Mouse (Mus musculus): ENCODE results near the gene Stpg3.
"Not testable (repeated sequence)": the region's sequence is repeated elsewhere in the genome, so short reads cannot be mapped to it uniquely, and the experiment has no call there.

Gene Stpg3

DNA sequence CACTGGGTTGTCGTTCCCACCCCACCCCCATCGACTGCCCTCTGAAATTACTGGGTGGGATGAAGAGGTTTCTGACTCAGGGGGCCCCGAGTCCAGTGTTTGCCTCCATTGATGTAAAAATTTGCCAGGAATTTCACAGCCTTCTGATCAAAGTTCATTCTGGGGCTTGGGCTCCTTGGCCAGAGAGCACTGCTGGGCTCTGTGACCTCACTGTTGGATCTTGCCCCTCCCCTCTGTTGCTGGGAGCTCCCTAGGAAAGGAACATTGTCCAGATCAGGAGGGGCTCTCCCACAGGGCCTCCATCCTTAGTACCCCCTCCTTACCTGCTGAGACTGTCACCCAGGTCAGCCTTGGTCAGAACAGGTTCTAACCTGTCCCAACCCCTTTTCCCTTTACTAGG is at the start of gene Stpg3:
TSS of gene Stpg3 (minus strand) at position 194 of the 400 bp plus-strand sequence.
- DNase-seq (ENCODE audit: low spot score): no peak

- DNase-seq (ENCODE audit: low spot score): no peak
Observed at GRCm38 (mm10) chr2:25263623-25264285, 49.3 kb upstream of the Stpg3 start.

GRCm38 (mm10) chr2:25262795-25263622 is 48.6 kb upstream of the Stpg3 start:
- DNase-seq (ENCODE audit: low spot score): no peak

DNA sequence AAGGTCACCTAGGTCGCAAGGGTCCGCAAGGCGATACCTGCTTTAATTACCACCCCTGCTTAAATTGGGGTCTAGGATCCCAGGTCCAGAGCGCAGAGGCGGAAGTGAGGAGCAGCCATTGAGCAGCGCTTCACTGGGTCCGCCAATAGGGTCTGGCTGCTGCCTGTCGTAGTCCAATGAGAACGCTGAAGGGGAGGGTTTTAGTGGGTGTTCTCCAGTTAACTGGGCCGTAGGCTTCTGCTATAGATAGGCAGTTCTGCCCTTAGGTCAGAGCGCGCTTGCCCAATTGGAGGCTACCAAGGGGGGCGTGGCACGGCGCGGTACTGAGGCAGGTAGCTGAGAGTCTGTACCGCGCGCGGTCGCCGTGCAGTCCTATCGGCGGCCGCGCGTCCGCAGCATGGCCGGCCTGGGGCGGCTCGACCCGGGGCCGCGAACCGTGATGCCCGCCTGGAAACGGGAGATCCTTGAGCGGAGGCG is 47.9 kb upstream of the Stpg3 start, which contains the start of gene Tprn:
TSS of gene Tprn (plus strand) at position 328 of the 477 bp plus-strand sequence.
- peak; percentile 97 for DNase-seq (ENCODE audit: low spot score)

GRCm38 (mm10) chr2:25261870-25262269 is 47.4 kb upstream of the Stpg3 start:
- no peak for DNase-seq (ENCODE audit: low spot score)

DNA sequence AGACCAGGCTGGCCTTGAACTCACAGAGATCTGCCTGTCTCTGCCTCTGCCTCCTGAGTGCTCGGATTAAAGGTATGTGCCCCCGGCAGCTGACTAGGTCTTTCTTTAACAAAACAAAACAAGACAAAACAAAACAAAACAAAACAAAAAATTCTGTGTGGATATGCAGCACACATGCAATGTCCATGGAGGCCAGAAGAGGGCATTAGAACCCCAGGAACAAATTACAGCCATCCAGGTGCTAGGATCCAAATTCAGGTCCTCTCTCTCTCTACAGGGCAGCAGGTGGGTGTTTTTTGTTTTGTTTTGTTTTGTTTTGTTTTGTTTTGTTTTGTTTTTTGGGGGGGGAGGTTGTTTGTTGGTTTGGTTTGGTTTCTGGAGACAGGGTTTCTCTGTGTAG is 44.5 kb upstream of the Stpg3 start:
- no peak for DNase-seq (ENCODE audit: low spot score)

DNA sequence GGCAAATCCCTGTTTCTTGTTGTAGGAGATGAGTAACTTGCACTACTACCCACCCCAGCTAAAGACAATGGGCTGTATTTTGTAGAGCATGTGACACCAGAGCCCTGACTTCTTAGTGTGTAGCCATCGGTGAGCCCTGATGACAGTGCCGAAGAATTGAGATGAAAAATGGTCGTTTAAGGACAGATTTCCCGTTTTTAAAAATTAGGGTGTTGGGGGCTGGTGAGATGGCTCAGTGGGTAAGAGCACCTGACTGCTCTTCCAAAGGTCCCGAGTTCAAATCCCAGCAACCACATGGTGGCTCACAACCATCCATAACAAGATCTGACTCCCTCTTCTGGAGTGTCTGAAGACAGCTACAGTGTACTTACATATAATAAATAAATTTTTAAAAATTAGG is 42.8 kb upstream of the Stpg3 start:
- DNase-seq (ENCODE audit: low spot score): not testable (repeated sequence)

DNA sequence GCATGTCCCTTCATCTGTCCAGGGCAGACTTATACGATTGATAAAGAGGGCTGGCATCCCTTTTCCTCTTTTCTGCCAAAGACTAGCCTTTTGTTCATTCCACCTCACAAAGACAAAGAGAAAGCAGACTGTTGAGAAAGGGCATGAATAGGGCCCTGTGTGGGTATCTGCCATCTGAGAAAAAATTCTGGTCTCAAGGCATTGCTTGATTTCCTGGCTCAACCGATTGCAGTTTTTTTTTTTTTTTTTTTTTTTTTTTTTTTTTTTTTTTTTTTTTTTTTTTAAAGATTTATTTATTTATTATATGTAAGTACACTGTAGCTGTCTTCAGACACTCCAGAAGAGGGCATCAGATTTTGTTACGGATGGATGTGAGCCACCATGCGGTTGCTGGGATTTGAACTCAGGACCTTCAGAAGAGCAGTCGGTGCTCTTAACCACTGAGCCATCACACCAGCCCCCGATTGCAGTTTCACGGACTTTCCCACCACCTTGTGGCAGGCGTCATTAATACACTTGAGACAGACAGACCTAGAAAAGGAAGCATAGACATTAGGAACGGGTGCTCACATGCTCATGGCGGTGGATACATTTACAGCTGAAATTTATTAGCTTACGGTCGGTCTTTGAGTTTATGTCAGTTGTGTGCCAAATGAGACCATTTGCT is 42.1 kb upstream of the Stpg3 start:
- peak; percentile 68 for DNase-seq (ENCODE audit: low spot score)

DNA sequence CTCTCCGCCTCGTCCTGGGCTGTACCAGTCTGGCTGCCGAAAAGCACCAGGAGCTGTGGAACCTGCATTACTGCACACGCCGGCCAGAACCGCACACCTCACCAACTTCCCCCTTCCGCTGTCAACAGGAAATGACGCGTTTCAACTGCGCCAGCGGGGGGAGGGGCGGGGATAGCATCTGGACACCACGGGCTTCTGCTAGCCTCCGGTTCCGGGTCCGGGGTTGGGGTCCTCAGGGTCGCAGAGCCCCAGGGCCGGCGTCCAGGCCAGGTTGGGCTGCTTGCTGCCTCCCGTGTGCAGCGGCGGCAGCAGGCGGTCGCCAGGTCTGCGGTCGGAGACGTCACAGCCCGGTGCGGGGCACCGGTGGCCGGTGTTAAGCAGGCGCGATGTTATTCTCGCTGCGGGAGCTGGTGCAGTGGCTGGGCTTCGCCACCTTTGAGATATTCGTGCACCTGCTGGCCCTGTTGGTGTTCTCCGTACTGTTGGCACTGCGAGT is 40.9 kb upstream of the Stpg3 start, which contains the start of gene Tmem203:
TSS of gene Tmem203 (plus strand) at position 156 of the 496 bp plus-strand sequence.
- peak; percentile 90 for DNase-seq (ENCODE audit: low spot score)

- no peak for DNase-seq (ENCODE audit: low spot score)
Observed at GRCm38 (mm10) chr2:25252331-25252730, 37.9 kb upstream of the Stpg3 start.

DNA sequence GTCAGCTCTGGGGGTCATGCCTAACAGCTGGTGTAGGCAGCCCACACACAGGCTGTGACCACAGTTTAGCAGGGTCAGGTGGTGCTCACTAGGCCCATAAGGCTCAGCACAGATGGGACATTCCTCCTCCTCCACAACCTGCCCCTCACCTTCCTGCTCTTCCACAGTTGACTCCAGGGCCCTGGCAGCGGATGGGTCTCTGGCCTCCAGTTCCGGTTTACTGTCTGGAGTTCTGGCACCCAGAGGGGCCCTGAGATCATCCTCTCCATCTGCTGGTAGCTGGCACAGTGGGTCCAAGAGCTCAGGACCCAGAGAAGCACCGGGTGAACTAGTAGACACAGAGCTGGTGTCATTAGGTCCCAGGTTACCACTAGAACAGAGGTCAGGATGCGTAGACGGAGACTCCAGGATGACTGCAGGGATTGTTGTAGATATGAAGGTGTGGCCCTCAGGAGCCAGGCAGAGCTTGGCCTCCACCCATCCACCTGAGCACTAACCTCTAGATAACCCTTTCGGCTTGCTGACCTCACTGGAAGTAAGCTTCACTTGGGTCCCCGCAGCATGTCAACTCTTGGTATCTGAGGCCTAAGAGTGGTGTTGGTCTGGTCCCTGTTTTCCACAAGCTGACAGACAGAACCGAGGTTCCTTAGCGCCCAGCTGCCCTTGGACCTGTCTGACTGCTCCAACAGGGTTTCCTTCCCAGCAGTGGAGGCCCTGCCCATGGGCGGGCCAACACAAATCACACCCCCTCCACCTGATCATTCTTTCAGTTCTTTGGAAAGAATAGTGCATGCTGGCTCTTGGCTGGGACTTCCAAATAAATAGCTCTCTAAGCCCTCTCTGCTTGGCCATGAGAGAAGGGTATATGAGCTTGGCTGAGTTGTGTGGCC is 32.0 kb upstream of the Stpg3 start, which contains the start of gene AL732309.1:
TSS of gene AL732309.1 (minus strand) at position 681 of the 890 bp plus-strand sequence.
- peak; percentile 64 for DNase-seq (ENCODE audit: low spot score)

DNA sequence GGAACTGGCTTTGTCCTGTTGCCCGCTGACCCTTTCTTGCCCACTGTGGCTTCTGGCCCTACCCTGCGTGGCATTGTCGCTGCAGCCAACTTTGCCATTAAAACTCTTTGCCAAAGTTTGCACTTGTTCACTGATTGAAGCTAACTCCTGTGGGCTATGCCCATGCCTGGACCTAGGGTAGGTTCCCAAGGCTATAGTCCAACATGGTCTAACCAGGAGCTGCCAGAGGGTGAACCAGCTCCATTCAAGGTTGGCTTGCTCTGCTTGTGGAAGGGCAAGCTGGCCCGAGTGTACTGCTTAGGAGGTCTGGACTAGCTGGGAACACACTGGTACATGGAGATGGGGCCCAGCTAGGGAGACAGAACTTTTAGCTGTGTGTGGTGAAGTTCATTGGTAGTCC is 29.7 kb upstream of the Stpg3 start:
- no peak for DNase-seq (ENCODE audit: low spot score)

DNA sequence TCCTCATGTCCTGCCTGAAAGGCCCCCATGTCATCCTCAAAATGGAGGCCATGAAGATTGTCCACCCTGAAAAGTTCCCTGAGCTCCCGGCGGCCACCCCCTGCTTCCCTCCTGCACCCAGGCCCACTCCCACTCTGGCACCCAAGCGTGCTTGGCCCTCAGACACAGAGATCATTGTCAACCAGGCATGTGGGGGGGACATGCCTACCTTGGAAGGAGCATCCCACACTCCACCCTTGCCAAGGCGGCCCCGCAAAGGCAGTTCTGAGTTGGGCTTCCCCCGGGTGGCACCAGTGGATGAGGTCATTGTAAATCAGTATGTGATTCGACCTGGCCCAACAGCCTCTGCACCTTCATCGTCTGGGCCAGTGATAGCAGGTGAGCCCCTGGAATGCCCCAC is 28.9 kb upstream of the Stpg3 start:
- no peak for DNase-seq (ENCODE audit: low spot score)

- no peak for DNase-seq (ENCODE audit: low spot score)
Observed at GRCm38 (mm10) chr2:25242101-25242506, 27.7 kb upstream of the Stpg3 start, which contains the start of the genes Rnf208 and Cysrt1. TSS of gene Rnf208 (plus strand) at chr2:25242255. TSS of gene Cysrt1 (minus strand) at chr2:25242452.

- no peak for DNase-seq (ENCODE audit: low spot score)
Observed at GRCm38 (mm10) chr2:25241438-25241775, 27.0 kb upstream of the Stpg3 start.

GRCm38 (mm10) chr2:25240723-25241437 is 26.4 kb upstream of the Stpg3 start:
- peak; percentile 78 for DNase-seq (ENCODE audit: low spot score)

GRCm38 (mm10) chr2:25240310-25240709 is 25.9 kb upstream of the Stpg3 start:
- no peak for DNase-seq (ENCODE audit: low spot score)

DNA sequence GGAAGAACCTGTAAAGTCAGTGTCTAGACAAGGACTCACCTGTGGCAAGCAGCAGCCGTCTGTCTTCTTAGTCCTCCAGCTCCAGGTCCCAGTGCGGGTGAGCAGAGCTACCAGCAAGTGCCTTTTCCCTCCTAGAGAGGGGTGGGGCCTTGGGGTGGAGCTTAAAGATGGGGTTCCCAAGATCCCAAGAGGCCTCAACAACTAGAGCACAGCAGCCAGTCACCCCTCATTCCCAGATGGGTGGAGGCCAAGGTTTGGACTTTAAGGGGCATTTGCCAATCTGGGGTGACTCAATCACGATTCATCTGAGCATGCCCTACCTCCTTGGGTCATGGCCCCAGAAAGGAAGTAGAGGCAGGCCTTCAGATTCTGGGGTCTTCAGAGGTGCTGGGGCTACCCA is 25.3 kb upstream of the Stpg3 start:
- no peak for DNase-seq (ENCODE audit: low spot score)

- DNase-seq (ENCODE audit: low spot score): peak; percentile 44
Observed at GRCm38 (mm10) chr2:25238106-25238505, 23.7 kb upstream of the Stpg3 start.

DNA sequence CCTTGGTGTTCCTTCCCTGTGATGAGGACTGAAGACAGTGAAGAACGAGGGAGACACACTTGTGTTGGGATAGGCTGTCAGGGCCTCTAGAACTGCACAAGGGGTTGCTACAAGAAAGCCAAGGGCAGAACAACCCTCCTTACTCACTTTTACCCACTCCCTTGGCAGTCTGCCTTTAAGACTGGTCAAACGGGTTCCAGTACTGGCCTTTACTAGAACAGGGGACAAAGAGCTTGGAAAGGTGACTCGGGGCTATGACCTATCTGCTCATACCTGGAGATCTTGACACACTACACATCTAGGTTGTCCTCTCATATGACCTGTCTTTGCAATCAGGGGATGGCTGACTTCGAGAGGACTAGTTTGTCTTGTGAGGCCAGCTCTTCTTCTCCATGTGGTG is 23.1 kb upstream of the Stpg3 start:
- DNase-seq (ENCODE audit: low spot score): peak; percentile 88

Measured in urinary bladder, postnatal 14 days (tissue).